Mouse (Mus musculus): ENCODE measurements around the gene Samd9l. TPM values are rescaled to one million over a fixed set of nuclear protein-coding genes. Genes with fewer than 3 reads are reported as not detected.
"Not testable (repeated sequence)": the region's sequence is repeated elsewhere in the genome, so short reads cannot be mapped to it uniquely, and the experiment has no call there.

The Samd9l gene
- 3.0 and 3.5 TPM in 2 replicates for polyA plus RNA-seq (2015; fragmentation: Nextera tagmentation; extraction: Ambion mirVana)

- H3K36me3 ChIP-seq (replicated peaks); ATAC-seq (ENCODE audit: insufficient read depth); H3K27ac ChIP-seq (replicated peaks); H3K4me1 ChIP-seq (replicated peaks); H3K27me3 ChIP-seq; H3K9me3 ChIP-seq (replicated peaks); H3K9ac ChIP-seq: not testable (repeated sequence)
- 21% methylated on average over 4 of the region's 4 CpGs for WGBS (ENCODE audit: insufficient replicate concordance)
- Histone ChIP-seq H3K4me3 (replicated peaks) (peak within 1 kb of the TSS; percentile 44), H3K4me2 (peak within 1 kb of the TSS; percentile 45)
These were observed at the start of gene Samd9l for GRCm38 (mm10) chr6:3399340-3400068. Gene Samd9l (minus strand): TSS chr6:3399572.

- WGBS (ENCODE audit: insufficient replicate concordance), result 3% methylated on average over 5 of the region's 5 CpGs
- ATAC-seq (ENCODE audit: insufficient read depth), result peak; percentile 61
- Histone ChIP-seq H3K36me3 (replicated peaks) (no peaks in the 10 kb centered on the region), H3K27me3 (no peaks in the 10 kb centered on the region), H3K27ac (replicated peaks) (no peak overlapping the region), H3K4me1 (replicated peaks) (no peaks in the 10 kb centered on the region), H3K4me2 (no peak overlapping the region), H3K9me3 (replicated peaks) (no peaks in the 10 kb centered on the region), H3K4me3 (replicated peaks) (no peak overlapping the region), H3K9ac (no peak overlapping the region)
These were observed 48.0 kb upstream of the Samd9l start for GRCm38 (mm10) chr6:3447404-3447803.

- ATAC-seq (ENCODE audit: insufficient read depth), result no peak
- Histone ChIP-seq H3K4me2 (no peak overlapping the region), H3K4me1 (replicated peaks) (no peaks in the 10 kb centered on the region), H3K9me3 (replicated peaks) (no peaks in the 10 kb centered on the region), H3K9ac (no peak overlapping the region), H3K36me3 (replicated peaks) (no peaks in the 10 kb centered on the region), H3K27ac (replicated peaks) (no peak overlapping the region), H3K4me3 (replicated peaks) (no peak overlapping the region), H3K27me3 (no peaks in the 10 kb centered on the region)
- WGBS (ENCODE audit: insufficient replicate concordance), result 13% methylated on average over 1 of the region's 1 CpGs
These were observed 44.5 kb upstream of the Samd9l start for GRCm38 (mm10) chr6:3443905-3444304.

GRCm38 (mm10) chr6:3436087-3436486 lies 36.7 kb upstream of the Samd9l start:
- Histone ChIP-seq H3K4me2 (no peak overlapping the region), H3K9ac (no peak overlapping the region), H3K9me3 (replicated peaks) (no peaks in the 10 kb centered on the region), H3K4me3 (replicated peaks) (no peak overlapping the region), H3K27me3 (no peaks in the 10 kb centered on the region), H3K27ac (replicated peaks) (no peak overlapping the region), H3K4me1 (replicated peaks) (no peaks in the 10 kb centered on the region), H3K36me3 (replicated peaks) (no peaks in the 10 kb centered on the region)
- ATAC-seq (ENCODE audit: insufficient read depth), result no peak

GRCm38 (mm10) chr6:3430976-3431375 lies 31.6 kb upstream of the Samd9l start:
- WGBS (ENCODE audit: insufficient replicate concordance), result 55% methylated on average over 2 of the region's 2 CpGs

GRCm38 (mm10) chr6:3427047-3427446 lies 27.7 kb upstream of the Samd9l start:
- H3K4me2 ChIP-seq, result no peak overlapping the region
- WGBS (ENCODE audit: insufficient replicate concordance), result 50% methylated on average over 1 of the region's 1 CpGs
- H3K9me3 ChIP-seq (replicated peaks), result no peaks in the 10 kb centered on the region

More at GRCm38 (mm10) chr6:3430976-3431375, 31.6 kb upstream of the Samd9l start:
- H3K36me3 ChIP-seq (replicated peaks); H3K9ac ChIP-seq; H3K27me3 ChIP-seq; ATAC-seq (ENCODE audit: insufficient read depth); H3K27ac ChIP-seq (replicated peaks); H3K4me2 ChIP-seq; H3K4me3 ChIP-seq (replicated peaks); H3K9me3 ChIP-seq (replicated peaks); H3K4me1 ChIP-seq (replicated peaks): not testable (repeated sequence)

GRCm38 (mm10) chr6:3425333-3425732 lies 26.0 kb upstream of the Samd9l start:
- H3K9ac ChIP-seq; H3K9me3 ChIP-seq (replicated peaks); H3K27ac ChIP-seq (replicated peaks); H3K4me2 ChIP-seq; H3K4me3 ChIP-seq (replicated peaks); H3K36me3 ChIP-seq (replicated peaks); H3K27me3 ChIP-seq; H3K4me1 ChIP-seq (replicated peaks): not testable (repeated sequence)
- ATAC-seq (ENCODE audit: insufficient read depth), result peak; percentile 61; the same call in 1 of the 2 replicates

More at GRCm38 (mm10) chr6:3427047-3427446, 27.7 kb upstream of the Samd9l start:
- no peaks in the 10 kb centered on the region for H3K36me3 ChIP-seq (replicated peaks)
- no peaks in the 10 kb centered on the region for H3K27me3 ChIP-seq
- no peaks in the 10 kb centered on the region for H3K4me1 ChIP-seq (replicated peaks)
- H3K9ac ChIP-seq, result no peak overlapping the region
- no peak overlapping the region for H3K4me3 ChIP-seq (replicated peaks)
- ATAC-seq (ENCODE audit: insufficient read depth), result no peak
- no peak overlapping the region for H3K27ac ChIP-seq (replicated peaks)

- H3K4me3 ChIP-seq (replicated peaks), result not testable (repeated sequence)
- WGBS (ENCODE audit: insufficient replicate concordance), result 14% methylated on average over 1 of the region's 4 CpGs
- ATAC-seq (ENCODE audit: insufficient read depth), result peak; percentile 47
These were observed 25.4 kb upstream of the Samd9l start for GRCm38 (mm10) chr6:3424613-3425277.

GRCm38 (mm10) chr6:3397182-3397906 lies 2.0 kb downstream of the Samd9l start:
- H3K9ac ChIP-seq; H3K9me3 ChIP-seq (replicated peaks); H3K27me3 ChIP-seq; H3K4me1 ChIP-seq (replicated peaks); ATAC-seq (ENCODE audit: insufficient read depth); H3K36me3 ChIP-seq (replicated peaks); H3K27ac ChIP-seq (replicated peaks); H3K4me3 ChIP-seq (replicated peaks): not testable (repeated sequence)
- H3K4me2 ChIP-seq, result peak overlapping the region; percentile 40; the same call in 1 of the 2 replicates
- 47% methylated on average over 6 of the region's 7 CpGs for WGBS (ENCODE audit: insufficient replicate concordance)

More at GRCm38 (mm10) chr6:3424613-3425277, 25.4 kb upstream of the Samd9l start:
- H3K9me3 ChIP-seq (replicated peaks); H3K27me3 ChIP-seq; H3K36me3 ChIP-seq (replicated peaks); H3K4me1 ChIP-seq (replicated peaks); H3K9ac ChIP-seq; H3K4me2 ChIP-seq; H3K27ac ChIP-seq (replicated peaks): not testable (repeated sequence)

GRCm38 (mm10) chr6:3395921-3396611 lies 3.3 kb downstream of the Samd9l start:
- not testable (repeated sequence) for H3K27me3 ChIP-seq; H3K4me3 ChIP-seq (replicated peaks); H3K4me1 ChIP-seq (replicated peaks); H3K36me3 ChIP-seq (replicated peaks); H3K9ac ChIP-seq; H3K4me2 ChIP-seq; H3K9me3 ChIP-seq (replicated peaks); ATAC-seq (ENCODE audit: insufficient read depth); H3K27ac ChIP-seq (replicated peaks)
- 61% methylated on average over 4 of the region's 4 CpGs for WGBS (ENCODE audit: insufficient replicate concordance)

- H3K27ac ChIP-seq (replicated peaks), result no peak overlapping the region
- no peak for ATAC-seq (ENCODE audit: insufficient read depth)
- 61% methylated on average over 1 of the region's 1 CpGs for WGBS (ENCODE audit: insufficient replicate concordance)
- H3K36me3 ChIP-seq (replicated peaks), result no peaks in the 10 kb centered on the region
- no peak overlapping the region for H3K9ac ChIP-seq
- H3K4me1 ChIP-seq (replicated peaks), result no peaks in the 10 kb centered on the region
- H3K4me3 ChIP-seq (replicated peaks), result no peak overlapping the region
- no peak overlapping the region for H3K4me2 ChIP-seq
- H3K9me3 ChIP-seq (replicated peaks), result no peaks in the 10 kb centered on the region
- H3K27me3 ChIP-seq, result no peaks in the 10 kb centered on the region
These were observed 9.4 kb downstream of the Samd9l start for GRCm38 (mm10) chr6:3389995-3390394.
